Mouse (Mus musculus) liver, embryonic 12.5 days (tissue): ENCODE data around the gene Slc22a18. TPM values are rescaled to one million over a fixed set of nuclear protein-coding genes. Genes with fewer than 3 reads are reported as not detected.
A peak's percentile ranks its signal among the peaks of the same experiment; 100 is the strongest.

Source experiments
- ATAC-seq: fragments of 200-750 bp; cut with Nextera tagmentation; 2 replicates; pipeline ENCODE4 v1.8.0; 2017; ENCODE audit warnings: moderate number of reproducible peaks, mild to moderate bottlenecking, moderate library complexity
- H3K27ac ChIP-seq: fragments of 300-500 bp; sonication (generic); 2 replicates; pipeline ENCODE4 v1.5.1; 2016; ENCODE audit warnings: mild to moderate bottlenecking
- H3K27me3 ChIP-seq: fragments of 300-500 bp; sonication (generic); replicated peaks from 2 replicates; pipeline ENCODE4 v1.6.1; 2016; ENCODE audit warnings: mild to moderate bottlenecking, moderate library complexity
- H3K36me3 ChIP-seq: fragments of 300-500 bp; sonication (generic); 2 replicates; pipeline ENCODE4 v1.6.1; 2016; ENCODE audit warnings: mild to moderate bottlenecking, moderate library complexity
- H3K4me1 ChIP-seq: fragments of 300-500 bp; sonication (generic); 2 replicates; pipeline ENCODE4 v1.6.1; 2016
- H3K4me2 ChIP-seq: fragments of 300-500 bp; sonication (generic); 2 replicates; pipeline ENCODE4 v1.6.1; 2016; ENCODE audit warnings: mild to moderate bottlenecking, moderate library complexity
- H3K4me3 ChIP-seq: fragments of 300-500 bp; sonication (generic); 2 replicates; pipeline ENCODE4 v1.5.1; 2016; ENCODE audit warnings: mild to moderate bottlenecking, moderate library complexity
- H3K9ac ChIP-seq: fragments of 300-500 bp; sonication (generic); 2 replicates; pipeline ENCODE4 v1.6.1; 2016; ENCODE audit warnings: mild to moderate bottlenecking, moderate library complexity
- H3K9me3 ChIP-seq: fragments of 300-500 bp; sonication (generic); replicated peaks from 2 replicates; pipeline ENCODE4 v1.6.1; 2016; ENCODE audit warnings: mild to moderate bottlenecking, moderate library complexity
- WGBS: fragments of 180-500 bp; shearing (Covaris S2); methylation state at CpG from one replicate; pipeline ENCODE4 v1.1.7; 2016; ENCODE audit not compliant: insufficient replicate concordance; 5-methylcytosine and 5-hydroxymethylcytosine counted together
- polyA plus RNA-seq: library from polyadenylated mRNA; unstranded; fragments of >200 nt; fragmentation: Nextera tagmentation; extraction: Ambion mirVana; gene quantifications from 2 replicates; pipeline ENCODE4 v1.2.1, GENCODE M21; 2016

The Slc22a18 gene
- polyA plus RNA-seq, 1 experiment from 2014 or later: 5.1 TPM

- Histone ChIP-seq H3K4me1 (peaks cover 70% of the 10 kb centered on the region), H3K9ac (no peak overlapping the region), H3K4me3 (no peak overlapping the region), H3K27me3 (no peaks in the 10 kb centered on the region), H3K27ac (no peak overlapping the region), H3K4me2 (no peak overlapping the region), H3K36me3 (peaks cover 57% of the 10 kb centered on the region), H3K9me3 (no peaks in the 10 kb centered on the region)
- 80% methylated on average over 2 of the region's 2 CpGs for WGBS
- no peak for ATAC-seq
Measured at GRCm38 (mm10) chr7:143544368-143544767, 70.8 kb downstream of the Slc22a18 start.

- peaks cover 37% of the 10 kb centered on the region for H3K36me3 ChIP-seq
- 46% methylated on average over 2 of the region's 2 CpGs for WGBS
- peak overlapping the region; percentile 39 for H3K9ac ChIP-seq
- ATAC-seq: no peak
- peak overlapping the region; percentile 2; the same call in 1 of the 2 replicates for H3K27ac ChIP-seq
- H3K9me3 ChIP-seq: no peaks in the 10 kb centered on the region
- H3K4me2 ChIP-seq: peak overlapping the region; percentile 92
- no peaks in the 10 kb centered on the region for H3K27me3 ChIP-seq
- H3K4me3 ChIP-seq: no peak overlapping the region
- peaks cover 68% of the 10 kb centered on the region for H3K4me1 ChIP-seq
Measured at GRCm38 (mm10) chr7:143546554-143546953, 73.0 kb downstream of the Slc22a18 start.

- Histone ChIP-seq H3K4me3 (peak overlapping the region; percentile 84), H3K9ac (peak overlapping the region; percentile 90), H3K27me3 (no peaks in the 10 kb centered on the region), H3K4me2 (peak overlapping the region; percentile 92), H3K36me3 (peaks cover 32% of the 10 kb centered on the region), H3K27ac (peak overlapping the region; percentile 93), H3K4me1 (peaks cover 54% of the 10 kb centered on the region), H3K9me3 (no peaks in the 10 kb centered on the region)
- WGBS: under 1% methylated on average over 63 of the region's 63 CpGs
- ATAC-seq: peak; percentile 81
Measured at GRCm38 (mm10) chr7:143548231-143548961, 74.9 kb downstream of the Slc22a18 start.

Other genes starting within 250 kb of the Slc22a18 start
- gene Cdkn1c, start 12.7 kb upstream of the Slc22a18 start, polyA plus RNA-seq: 434 and 450 TPM in 2 replicates
- 18.1 and 18.5 TPM in 2 replicates for gene Phlda2, start 29.4 kb downstream of the Slc22a18 start, polyA plus RNA-seq
- gene Nap1l4, start 75.4 kb downstream of the Slc22a18 start, polyA plus RNA-seq: 129 and 131 TPM in 2 replicates
- 79.5 and 83.4 TPM in 2 replicates for gene Cars, start 126.4 kb downstream of the Slc22a18 start, polyA plus RNA-seq
- 0.58 and 0.61 TPM in 2 replicates for gene Tnfrsf26, start 155.0 kb downstream of the Slc22a18 start, polyA plus RNA-seq
- gene Tnfrsf22, start 175.9 kb downstream of the Slc22a18 start, polyA plus RNA-seq: 1.3 and 1.5 TPM in 2 replicates
- 0.14 and 0.16 TPM in 2 replicates for gene Tnfrsf23, start 212.1 kb downstream of the Slc22a18 start, polyA plus RNA-seq